Mouse (Mus musculus) embryonic facial prominence, embryonic 10.5 days (tissue): ENCODE data around the gene Pbx2. TPM values are rescaled to one million over a fixed set of nuclear protein-coding genes. Genes with fewer than 3 reads are reported as not detected.
A peak's percentile ranks its signal among the peaks of the same experiment; 100 is the strongest.

Source experiments
- DNase-seq: peaks from one replicate; pipeline ENCODE4 v3.0.0-alpha.2; 2017; ENCODE audit warnings: low spot score
- H3K27ac ChIP-seq: fragments of 300-500 bp; sonication (generic); replicated peaks from 2 replicates; pipeline ENCODE4 v1.5.1; 2016; ENCODE audit warnings: mild to moderate bottlenecking
- H3K27me3 ChIP-seq: fragments of 300-500 bp; sonication (generic); replicated peaks from 2 replicates; pipeline ENCODE4 v1.6.1; 2016; ENCODE audit warnings: low read depth, mild to moderate bottlenecking; ENCODE audit not compliant: poor library complexity, severe bottlenecking
- H3K36me3 ChIP-seq: fragments of 300-500 bp; sonication (generic); replicated peaks from 2 replicates; pipeline ENCODE4 v1.6.1; 2016; ENCODE audit warnings: mild to moderate bottlenecking, moderate library complexity
- H3K4me1 ChIP-seq: fragments of 300-500 bp; sonication (generic); 2 replicates; pipeline ENCODE4 v1.6.1; 2016
- H3K4me3 ChIP-seq: fragments of 300-500 bp; sonication (generic); 2 replicates; pipeline ENCODE4 v1.5.1; 2016; ENCODE audit warnings: mild to moderate bottlenecking, moderate library complexity
- H3K9me3 ChIP-seq: fragments of 300-500 bp; sonication (generic); 2 replicates; pipeline ENCODE4 v1.6.1; 2016; ENCODE audit warnings: mild to moderate bottlenecking
- whole genome bisulfite sequencing: fragments of 180-500 bp; shearing (Covaris S2); methylation state at CpG from one replicate; pipeline ENCODE4 v1.1.7; 2016; 5-methylcytosine and 5-hydroxymethylcytosine counted together
- polyA plus RNA-seq: library from polyadenylated mRNA; unstranded; fragments of >200 nt; fragmentation: Nextera tagmentation; extraction: Ambion mirVana; gene quantifications from 2 replicates; pipeline ENCODE4 v1.2.1, GENCODE M21; 2016

Pbx2 gene
- polyA plus RNA-seq, 1 experiment from 2014 or later: 19.5 TPM

DNA sequence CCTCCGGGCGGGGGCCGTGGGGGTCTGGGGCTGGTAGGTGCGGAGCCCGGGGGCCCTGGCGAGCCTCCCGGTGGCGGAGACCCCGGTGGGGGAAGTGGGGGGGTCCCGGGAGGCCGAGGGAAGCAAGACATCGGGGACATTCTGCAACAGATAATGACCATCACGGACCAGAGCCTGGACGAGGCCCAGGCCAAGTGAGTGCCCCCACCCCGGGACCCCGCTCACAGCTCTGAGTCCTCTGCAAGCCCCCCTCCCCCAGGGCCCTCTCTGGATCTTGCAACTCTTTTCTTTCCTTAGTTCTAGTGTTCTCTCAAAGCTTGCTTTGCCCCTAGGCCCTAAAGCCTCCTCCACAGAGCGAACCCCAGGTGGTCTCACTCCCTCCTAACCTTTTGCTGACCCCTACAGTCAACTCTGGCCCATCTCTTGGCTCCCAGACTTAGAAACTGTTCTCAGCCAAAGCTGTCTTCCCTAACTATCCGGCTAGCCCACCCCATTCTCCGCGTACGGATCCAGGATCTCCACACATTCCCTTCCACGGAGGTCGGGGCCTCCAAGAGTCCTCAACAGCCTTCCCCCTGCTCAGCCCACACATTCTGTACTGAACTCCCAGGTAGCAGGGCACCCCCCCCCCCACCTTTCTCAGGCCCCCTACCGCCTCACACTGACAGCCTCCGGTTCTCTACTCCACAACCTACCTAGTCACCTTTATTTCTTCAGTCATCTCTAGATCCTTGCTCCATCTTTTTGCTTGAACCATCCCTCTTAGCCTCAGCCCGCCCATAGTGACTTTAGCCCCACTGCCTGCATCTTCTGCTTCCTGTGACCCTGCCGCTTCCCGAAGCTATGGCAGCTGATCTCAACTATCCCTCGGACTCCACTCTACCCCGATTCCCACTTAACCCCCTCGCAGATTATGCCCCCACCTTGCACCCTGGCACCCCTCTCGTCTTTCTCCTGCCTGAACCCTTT, 1.8 kb downstream of the Pbx2 start:
- peak overlapping the region; percentile 79 for H3K4me3 ChIP-seq
- H3K36me3 ChIP-seq: peaks cover 32% of the 10 kb centered on the region
- no peaks in the 10 kb centered on the region for H3K9me3 ChIP-seq
- DNase-seq: peak; percentile 62
- peak overlapping the region; percentile 100 for H3K27ac ChIP-seq
- peaks cover 93% of the 10 kb centered on the region for H3K4me1 ChIP-seq
- H3K27me3 ChIP-seq: no peaks in the 10 kb centered on the region
- WGBS: 1% methylated on average over 32 of the region's 32 CpGs

GRCm38 (mm10) chr17:34593752-34594525, 2.9 kb downstream of the Pbx2 start:
- DNase-seq: peak; percentile 58
- Histone ChIP-seq H3K27ac (peak overlapping the region; percentile 100), H3K4me1 (peaks cover 92% of the 10 kb centered on the region), H3K9me3 (no peaks in the 10 kb centered on the region), H3K4me3 (peak overlapping the region; percentile 79), H3K27me3 (no peaks in the 10 kb centered on the region), H3K36me3 (peaks cover 32% of the 10 kb centered on the region)
- WGBS: 54% methylated on average over 34 of the region's 34 CpGs

DNA sequence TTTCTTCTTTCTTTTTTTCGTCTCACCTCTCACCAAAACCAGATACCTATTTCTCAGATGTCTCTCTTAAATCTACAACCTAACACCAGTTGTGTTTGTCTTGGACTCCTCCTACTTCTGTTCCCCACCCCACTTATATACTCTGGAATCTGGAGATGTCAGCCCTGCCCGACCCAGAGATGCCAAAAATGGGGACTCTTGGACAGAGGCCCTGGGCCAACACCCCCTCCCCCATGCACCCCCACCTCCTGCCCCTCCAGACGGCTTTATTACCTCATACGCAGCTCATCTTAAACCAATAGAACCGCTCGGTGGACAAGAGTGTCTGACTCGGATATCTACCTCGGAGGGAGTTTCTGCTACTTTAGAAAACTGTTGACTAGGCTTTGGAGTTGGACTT, 5.0 kb downstream of the Pbx2 start:
- 0 out of 2 replicates have a peak overlapping the region, but pooled peaks have one; percentile 79 for H3K4me3 ChIP-seq
- no peak overlapping the region for H3K27ac ChIP-seq
- DNase-seq: no peak
- no peaks in the 10 kb centered on the region for H3K9me3 ChIP-seq
- whole genome bisulfite sequencing: 78% methylated on average over 8 of the region's 8 CpGs
- H3K36me3 ChIP-seq: peaks cover 46% of the 10 kb centered on the region
- peaks cover 74% of the 10 kb centered on the region for H3K4me1 ChIP-seq
- no peaks in the 10 kb centered on the region for H3K27me3 ChIP-seq

DNA sequence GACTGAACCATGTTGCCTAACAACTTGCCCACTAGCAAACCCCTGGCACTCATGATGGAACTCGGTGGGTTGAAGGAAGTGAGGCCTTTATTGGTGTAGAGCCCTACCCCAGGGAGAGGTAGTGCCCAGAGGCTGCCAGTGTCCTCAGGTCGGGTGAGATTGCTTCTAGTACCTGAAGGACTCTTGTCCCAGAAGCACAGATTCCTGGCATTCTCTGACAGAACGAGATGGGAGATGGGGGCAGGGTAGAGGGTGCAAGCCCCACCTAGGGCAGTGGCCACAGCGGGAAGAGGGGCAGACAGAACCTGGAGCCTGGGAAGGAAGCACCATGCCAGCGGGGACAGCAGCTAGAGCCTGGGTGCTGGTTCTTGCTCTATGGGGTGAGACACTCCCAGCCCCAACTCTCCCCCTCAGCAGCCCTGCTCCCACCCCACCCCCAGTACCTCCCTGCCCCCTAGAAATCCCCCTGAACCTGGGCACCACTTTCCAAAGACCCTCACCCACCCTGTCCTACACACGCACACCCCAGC, 6.6 kb downstream of the Pbx2 start, which contains the start of gene Ager:
Ager (plus strand) TSS at position 297 of the 530 bp plus-strand sequence.
- WGBS: 22% methylated on average over 6 of the region's 6 CpGs
- no peak for DNase-seq
- H3K4me1 ChIP-seq: peaks cover 69% of the 10 kb centered on the region
- peak within 1 kb of the TSS; percentile 21 for H3K27ac ChIP-seq
- H3K4me3 ChIP-seq: peak within 1 kb of the TSS; percentile 19
- H3K9me3 ChIP-seq: no peaks in the 10 kb centered on the region
- H3K36me3 ChIP-seq: peaks cover 57% of the 10 kb centered on the region
- H3K27me3 ChIP-seq: no peaks in the 10 kb centered on the region

DNA sequence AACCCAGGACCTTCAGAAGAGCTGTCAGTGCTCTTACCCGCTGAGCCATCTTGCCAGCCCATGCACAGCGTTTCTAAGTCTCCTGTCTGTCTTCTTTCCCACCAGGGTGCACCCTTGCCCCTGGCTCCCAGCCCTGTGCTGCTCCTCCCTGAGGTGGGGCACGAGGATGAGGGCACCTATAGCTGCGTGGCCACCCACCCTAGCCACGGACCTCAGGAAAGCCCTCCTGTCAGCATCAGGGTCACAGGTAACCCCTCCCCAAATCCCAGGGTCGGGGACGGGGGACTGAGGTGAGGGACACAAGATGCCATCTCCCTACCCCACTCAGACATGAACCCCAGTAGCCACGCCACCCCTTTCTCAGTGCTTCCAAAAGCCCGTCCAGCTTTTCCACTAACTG, 8.8 kb downstream of the Pbx2 start:
- no peaks in the 10 kb centered on the region for H3K9me3 ChIP-seq
- peak overlapping the region; percentile 16; the same call in 1 of the 2 replicates for H3K4me3 ChIP-seq
- no peak for DNase-seq
- no peak overlapping the region for H3K27ac ChIP-seq
- H3K27me3 ChIP-seq: no peaks in the 10 kb centered on the region
- H3K4me1 ChIP-seq: peaks cover 57% of the 10 kb centered on the region
- peaks cover 44% of the 10 kb centered on the region for H3K36me3 ChIP-seq
- WGBS: 78% methylated on average over 9 of the region's 9 CpGs

- Histone ChIP-seq H3K27ac (no peak overlapping the region), H3K27me3 (no peaks in the 10 kb centered on the region), H3K9me3 (no peaks in the 10 kb centered on the region), H3K4me3 (peak overlapping the region; percentile 96), H3K4me1 (peaks cover 55% of the 10 kb centered on the region), H3K36me3 (peaks cover 25% of the 10 kb centered on the region)
- no peak for DNase-seq
- WGBS: 89% methylated on average over 12 of the region's 12 CpGs
Measured at GRCm38 (mm10) chr17:34601796-34602195, 10.7 kb downstream of the Pbx2 start.

GRCm38 (mm10) chr17:34603375-34604060, 12.5 kb downstream of the Pbx2 start, which contains the start of gene Rnf5:
TSS of gene Rnf5 (minus strand) at chr17:34603690.
- H3K4me1 ChIP-seq: peaks cover 56% of the 10 kb centered on the region
- no peak for DNase-seq
- peak within 1 kb of the TSS; percentile 96 for H3K4me3 ChIP-seq
- H3K9me3 ChIP-seq: no peaks in the 10 kb centered on the region
- H3K36me3 ChIP-seq: peaks cover 36% of the 10 kb centered on the region
- H3K27me3 ChIP-seq: no peaks in the 10 kb centered on the region
- WGBS: under 1% methylated on average over 30 of the region's 30 CpGs
- peak within 1 kb of the TSS; percentile 95 for H3K27ac ChIP-seq

DNA sequence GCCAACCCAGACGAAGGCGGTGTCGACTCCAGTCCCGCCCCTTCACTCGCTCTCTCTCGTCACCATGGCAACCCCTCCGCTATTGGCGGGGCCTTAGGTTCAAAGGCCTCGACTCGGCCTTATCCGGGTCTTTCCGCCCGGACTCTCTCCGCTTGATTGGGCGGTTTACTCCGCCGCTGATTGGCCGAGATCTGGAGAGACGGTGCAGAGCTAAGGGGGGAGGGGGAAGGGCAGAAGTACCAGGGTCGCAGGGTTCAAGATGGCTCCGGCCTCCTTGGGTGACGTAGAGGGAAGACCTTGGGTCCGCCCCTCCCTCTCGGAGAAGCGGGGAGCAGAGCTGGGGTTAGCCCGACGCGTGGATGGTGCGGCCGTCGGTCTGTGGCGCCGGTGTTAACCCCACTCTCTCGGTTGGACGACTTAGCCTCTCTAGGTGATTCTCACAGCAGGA, 13.0 kb downstream of the Pbx2 start, which contains the start of gene Agpat1:
Agpat1 (plus strand) TSS at position 202 of the 448 bp plus-strand sequence.
- H3K27me3 ChIP-seq: no peaks in the 10 kb centered on the region
- peak within 1 kb of the TSS; percentile 95 for H3K27ac ChIP-seq
- H3K36me3 ChIP-seq: peaks cover 41% of the 10 kb centered on the region
- peak within 1 kb of the TSS; percentile 96 for H3K4me3 ChIP-seq
- WGBS: under 1% methylated on average over 35 of the region's 35 CpGs
- DNase-seq: peak; percentile 100
- H3K4me1 ChIP-seq: peaks cover 56% of the 10 kb centered on the region
- H3K9me3 ChIP-seq: no peaks in the 10 kb centered on the region

GRCm38 (mm10) chr17:34604511-34605237, 13.6 kb downstream of the Pbx2 start:
- Histone ChIP-seq H3K36me3 (peaks cover 41% of the 10 kb centered on the region), H3K4me1 (peaks cover 52% of the 10 kb centered on the region), H3K9me3 (no peaks in the 10 kb centered on the region), H3K27ac (peak overlapping the region; percentile 95), H3K27me3 (no peaks in the 10 kb centered on the region), H3K4me3 (peak overlapping the region; percentile 96)
- WGBS: 18% methylated on average over 24 of the region's 24 CpGs
- DNase-seq: no peak

- Histone ChIP-seq H3K36me3 (peaks cover 40% of the 10 kb centered on the region), H3K9me3 (no peaks in the 10 kb centered on the region), H3K27me3 (no peaks in the 10 kb centered on the region), H3K27ac (peak overlapping the region; percentile 95), H3K4me3 (peak overlapping the region; percentile 96), H3K4me1 (peaks cover 52% of the 10 kb centered on the region)
- peak; percentile 97 for DNase-seq
- WGBS: under 1% methylated on average over 30 of the region's 30 CpGs
Measured at GRCm38 (mm10) chr17:34605609-34606008, 14.5 kb downstream of the Pbx2 start.
